Mouse (Mus musculus) forelimb bud, embryonic 11.5 days (tissue): Measurements from ENCODE around the gene Dnaaf1.

Experiments
- DNase-seq: peaks from one replicate; pipeline ENCODE4 v3.0.0-alpha.2; 2012; ENCODE audit warnings: low read depth, low spot score

Dnaaf1 gene

DNA sequence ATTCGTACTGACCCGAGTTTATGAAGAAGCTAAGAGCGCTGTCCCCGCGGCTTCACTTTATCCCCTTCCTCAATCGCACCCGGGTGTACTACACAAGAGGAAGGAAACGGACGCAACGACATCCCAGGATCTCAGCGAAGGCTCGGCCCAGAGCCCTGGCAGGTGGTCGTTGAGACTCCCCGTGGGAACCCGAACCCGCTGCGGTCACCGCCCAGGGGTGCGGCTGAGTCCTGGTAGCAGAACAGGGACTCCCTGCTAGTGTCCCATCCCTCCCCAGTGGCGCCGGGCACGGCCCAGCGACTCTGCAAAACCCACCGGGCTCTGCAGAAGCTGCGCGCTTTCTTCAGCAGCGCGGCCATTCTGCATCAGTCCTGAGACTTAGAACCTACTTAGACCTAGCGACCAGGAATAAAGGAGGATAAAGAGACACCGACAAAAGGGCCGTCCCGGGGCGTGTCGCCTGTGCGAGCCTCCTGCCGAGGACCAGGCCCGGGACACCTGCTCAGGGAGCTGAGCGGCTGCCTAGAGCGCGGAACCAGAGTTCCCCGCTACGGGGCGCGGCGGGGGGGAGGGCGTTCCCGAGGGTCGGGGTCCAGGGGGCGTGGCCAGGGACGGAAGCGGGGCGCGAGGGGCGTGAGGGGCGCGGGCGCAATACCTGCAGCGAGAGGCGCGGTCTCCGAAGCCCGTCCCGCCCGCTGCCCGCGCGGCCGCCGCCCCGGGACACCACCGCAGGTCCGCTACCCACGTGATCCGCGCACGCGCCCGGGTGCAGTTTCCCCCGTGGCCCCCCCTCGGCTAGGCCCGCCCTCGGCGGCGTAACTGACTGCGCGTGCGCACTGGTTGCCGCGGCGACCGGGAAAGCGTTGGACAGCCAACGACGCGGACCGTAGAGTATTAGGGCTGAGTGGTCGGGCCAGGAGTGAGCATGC lies at the start of gene Dnaaf1, which contains the start of gene Hsdl1:
Dnaaf1 (plus strand) TSS at position 799 of the 929 bp plus-strand sequence.
Hsdl1 (minus strand) TSS at position 747 of the 929 bp plus-strand sequence.
- peak; percentile 86 for DNase-seq

DNA sequence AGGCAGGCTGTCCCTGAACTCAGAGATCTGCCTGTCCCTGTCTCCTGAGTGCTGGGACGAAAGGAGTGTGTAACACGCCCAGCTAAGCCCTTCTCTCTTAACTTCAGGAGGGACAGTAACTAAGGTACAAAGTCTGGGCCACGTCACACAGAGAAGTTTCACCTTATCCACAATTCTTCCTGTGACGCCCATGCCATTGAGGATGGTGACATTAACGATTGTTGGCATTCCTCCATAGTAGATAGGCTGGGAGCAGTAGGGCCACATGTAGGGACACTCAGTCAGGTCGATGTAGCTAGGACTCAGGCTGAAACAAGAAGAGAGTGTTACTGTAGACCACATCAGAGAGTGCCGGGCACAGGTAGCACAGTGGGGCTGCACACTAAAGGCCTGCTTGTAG lies 46.3 kb upstream of the Dnaaf1 start:
- no peak for DNase-seq

DNA sequence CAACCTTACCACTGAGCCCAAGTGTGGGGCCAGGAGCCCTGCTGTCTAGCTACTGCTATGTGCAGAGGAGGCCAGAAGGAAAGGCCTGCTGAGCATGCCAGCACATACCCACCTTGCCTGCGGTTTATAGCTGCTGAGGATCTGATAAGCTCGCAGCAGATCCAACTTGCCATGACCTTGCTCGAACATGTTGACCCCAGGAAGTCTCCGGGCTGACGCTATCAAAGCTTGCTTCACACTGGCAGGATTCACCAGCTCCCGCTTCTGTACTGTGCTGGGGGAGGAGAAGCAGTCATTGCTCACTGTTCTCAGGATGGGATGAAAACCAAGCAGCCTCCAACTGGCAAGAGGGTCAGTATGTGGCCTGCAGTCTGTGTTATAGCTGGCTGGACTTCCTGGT lies 44.1 kb upstream of the Dnaaf1 start:
- no peak for DNase-seq

DNA sequence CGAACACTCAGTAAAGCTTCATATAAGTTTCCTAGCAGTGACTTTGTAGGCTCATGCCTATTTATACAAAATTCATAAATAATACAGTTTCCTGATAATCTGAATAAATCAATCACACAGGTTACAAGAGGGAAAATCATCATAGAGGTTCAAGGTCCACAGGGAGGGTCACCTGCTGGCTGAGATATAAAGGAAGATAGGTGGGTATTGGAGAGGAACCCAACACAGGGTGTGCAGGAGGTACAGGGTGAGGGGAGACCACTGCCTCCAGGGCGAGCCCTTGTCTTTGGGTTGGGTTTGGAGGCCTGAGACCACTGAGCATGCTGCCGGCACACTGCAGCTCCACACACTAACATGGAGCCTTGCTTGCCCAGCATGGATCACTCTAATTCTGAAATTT lies 43.6 kb upstream of the Dnaaf1 start:
- no peak for DNase-seq

DNA sequence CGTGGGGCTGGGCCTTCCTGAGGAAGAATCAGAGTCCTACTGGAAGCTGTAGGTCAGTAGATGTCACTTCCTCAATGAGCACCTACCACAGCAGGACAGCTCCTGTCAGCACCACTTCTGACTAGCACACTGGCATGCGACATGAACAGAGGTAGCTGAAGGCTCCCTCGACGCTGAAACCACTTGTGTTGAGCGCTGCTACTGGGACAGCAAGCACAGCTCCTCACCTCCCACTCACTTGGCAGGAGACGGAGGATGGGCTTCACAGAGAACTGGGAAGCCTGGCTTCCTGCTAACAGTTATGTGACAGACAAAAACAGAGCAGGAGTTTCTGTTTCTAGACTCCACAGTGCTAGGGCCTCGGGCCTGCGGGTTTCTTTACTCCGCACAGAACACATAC lies 43.1 kb upstream of the Dnaaf1 start:
- no peak for DNase-seq

DNA sequence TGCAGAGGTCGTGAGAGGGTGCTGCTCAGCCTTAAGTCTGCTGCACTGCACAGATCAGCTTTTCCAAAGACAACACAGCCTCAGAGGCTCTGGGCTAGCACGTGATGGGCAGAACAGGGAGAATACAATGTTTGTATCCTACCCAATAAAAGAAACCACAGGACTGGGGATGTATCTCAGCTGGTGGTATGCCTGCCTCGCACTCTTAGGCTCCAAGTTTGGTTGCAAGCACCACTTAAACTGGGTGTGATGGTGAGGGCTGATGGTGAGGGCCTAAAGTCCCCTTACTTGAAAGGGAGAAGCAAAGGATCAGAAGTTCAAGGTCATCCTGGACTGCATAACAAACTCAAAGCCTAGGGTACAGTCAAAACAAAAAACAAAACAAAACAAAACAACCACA lies 30.4 kb upstream of the Dnaaf1 start:
- DNase-seq: no peak

DNA sequence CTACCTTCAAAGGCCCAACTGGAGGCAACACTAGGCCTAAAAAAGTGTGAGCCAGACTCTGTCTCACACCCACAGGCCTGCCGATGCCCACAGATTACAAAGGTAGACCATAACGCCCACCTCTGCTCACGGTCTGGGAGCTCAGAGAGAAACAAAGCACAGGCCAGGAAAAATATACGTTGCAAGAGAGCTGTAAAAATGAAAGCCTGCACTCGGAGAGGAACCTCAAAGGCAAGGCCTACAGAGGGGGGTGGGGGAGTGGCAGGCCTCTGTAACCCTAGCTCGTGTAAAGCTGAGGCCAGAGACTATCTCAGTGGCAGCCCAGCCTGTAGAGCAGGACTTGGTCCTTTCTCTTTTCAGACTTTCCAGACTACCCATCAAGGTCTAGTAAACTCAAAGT lies 29.9 kb upstream of the Dnaaf1 start:
- DNase-seq: no peak

DNA sequence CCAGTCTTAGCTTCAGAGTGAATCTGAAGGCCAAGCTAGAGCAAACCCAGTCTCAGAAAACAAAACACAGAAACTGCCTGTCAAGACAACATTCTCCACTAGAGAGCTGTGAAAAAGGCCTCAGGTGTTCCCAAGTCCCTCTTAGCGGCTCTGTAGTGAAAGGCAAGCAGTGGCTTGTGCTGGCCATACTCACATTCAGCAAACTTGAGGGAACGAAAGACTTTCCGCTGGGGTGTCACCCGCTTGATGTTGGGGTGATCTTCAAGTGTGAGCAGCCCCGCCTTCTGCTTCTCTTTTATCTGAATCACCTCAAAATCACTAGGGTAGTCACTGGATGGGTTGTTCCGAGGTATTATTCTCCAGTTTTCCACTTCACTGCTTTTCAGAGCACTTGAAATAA lies 29.2 kb upstream of the Dnaaf1 start:
- DNase-seq: no peak

DNA sequence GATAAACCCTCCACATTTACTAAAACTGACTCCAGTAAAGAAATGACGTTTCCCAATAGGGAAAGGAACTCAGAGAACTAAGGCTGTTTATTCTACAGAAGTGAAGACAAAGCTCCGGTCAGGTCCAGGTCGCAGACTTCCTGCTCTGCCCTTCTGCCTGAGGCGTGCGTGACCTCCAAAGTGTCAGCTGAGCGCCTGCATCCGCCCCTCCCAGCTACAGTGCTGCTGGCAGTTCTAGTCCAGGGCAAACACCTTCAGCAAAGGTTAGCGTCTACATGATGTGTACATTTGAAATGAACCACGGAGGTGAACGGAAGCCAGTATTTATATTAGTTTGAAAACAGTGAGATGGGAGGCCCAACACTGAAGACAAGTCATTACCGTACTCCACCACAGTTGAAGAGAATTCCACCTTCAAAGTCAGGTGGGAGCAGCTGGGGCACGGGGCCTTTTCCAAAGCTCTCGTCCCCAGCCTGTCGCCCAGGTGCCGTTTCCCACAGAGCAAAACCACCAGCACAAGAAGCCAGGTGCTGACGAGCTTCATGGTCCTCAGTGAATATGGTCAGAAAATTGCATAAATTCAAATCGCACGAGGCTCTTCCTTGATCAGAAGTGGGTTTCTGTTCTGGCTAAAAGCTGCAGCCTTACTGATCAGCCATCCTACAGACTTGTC lies 27.9 kb upstream of the Dnaaf1 start:
- DNase-seq: no peak

DNA sequence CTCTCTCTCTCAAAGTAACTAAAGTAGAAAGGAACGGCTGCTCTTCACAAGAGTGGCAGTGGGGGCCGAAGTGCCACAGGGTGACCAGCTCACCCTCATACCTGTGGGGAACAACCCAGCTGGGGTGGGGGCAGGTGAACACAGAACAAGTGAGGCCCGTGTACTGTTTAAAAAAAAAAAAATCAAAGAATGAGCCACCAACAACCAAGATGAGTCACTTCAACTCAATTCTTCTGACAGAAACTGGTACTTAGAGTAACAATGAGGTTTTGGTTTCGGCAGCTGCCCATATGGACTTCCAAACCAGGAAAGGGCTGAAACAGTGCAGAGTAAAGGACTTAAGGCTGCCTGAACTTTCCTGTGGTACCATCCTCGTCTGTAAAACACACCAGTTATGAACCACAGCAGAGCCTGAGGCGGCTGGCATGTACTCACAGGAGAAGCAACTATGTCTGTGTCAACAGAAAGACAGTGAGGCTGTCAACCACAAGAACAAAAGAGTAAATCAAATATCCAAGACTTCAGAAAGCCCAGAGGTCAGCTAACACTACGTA lies 26.4 kb upstream of the Dnaaf1 start:
- no peak for DNase-seq

DNA sequence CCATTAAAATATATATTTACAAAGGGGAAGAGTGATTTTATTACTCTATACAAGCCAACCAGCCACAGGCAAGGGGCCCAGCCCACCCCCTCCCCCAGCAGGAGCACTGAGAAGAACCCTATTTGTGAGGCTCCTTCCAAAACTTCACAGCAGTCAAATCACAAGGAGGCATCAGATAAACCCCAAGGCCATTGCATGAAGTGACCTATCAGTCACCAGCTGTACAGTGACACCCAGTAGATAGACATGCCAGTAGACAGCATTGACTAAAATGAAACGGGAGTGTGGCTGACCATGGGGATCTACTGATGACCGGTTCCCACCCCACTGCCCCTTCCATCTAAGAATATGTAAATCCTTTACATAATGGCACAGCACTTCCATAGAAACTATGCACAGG lies 22.1 kb upstream of the Dnaaf1 start:
- no peak for DNase-seq

DNA sequence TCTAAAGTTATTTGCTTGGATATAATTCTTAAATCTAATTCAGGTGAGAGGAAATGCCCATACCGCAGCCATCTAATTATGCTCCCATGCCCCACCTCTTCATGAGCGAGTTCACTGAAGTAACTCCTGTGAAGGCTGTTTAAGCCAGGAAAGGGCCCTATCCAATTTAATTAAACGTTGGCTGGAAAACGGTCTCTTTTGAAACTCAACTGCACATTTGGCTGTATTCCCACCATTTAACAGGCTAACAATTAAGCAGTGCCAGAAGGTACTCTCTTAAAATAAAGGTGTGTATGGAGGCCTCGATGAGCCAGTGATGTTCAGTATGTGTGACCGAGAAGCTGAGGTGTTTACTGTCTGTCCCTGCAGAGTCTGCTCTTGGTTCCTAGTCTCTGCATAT lies 19.2 kb upstream of the Dnaaf1 start:
- no peak for DNase-seq

DNA sequence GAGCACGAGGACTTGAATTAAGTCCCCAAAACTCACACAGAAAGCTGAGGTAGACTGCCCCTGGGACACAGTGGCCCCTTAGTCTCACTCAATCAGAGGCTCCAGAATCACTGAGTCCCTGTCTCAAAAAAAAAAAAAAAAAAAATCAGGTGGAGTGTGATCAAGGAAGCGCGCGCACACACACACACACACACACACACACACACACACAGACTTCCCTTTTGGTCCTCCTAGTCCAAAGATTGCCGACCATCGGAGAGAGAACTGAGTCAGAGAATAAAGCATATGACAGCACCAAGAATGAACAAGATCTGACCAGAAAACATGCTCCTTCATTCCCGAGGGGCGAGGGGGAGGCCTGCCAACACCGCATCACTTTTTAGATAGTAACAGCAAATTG lies 17.9 kb upstream of the Dnaaf1 start:
- DNase-seq: no peak

DNA sequence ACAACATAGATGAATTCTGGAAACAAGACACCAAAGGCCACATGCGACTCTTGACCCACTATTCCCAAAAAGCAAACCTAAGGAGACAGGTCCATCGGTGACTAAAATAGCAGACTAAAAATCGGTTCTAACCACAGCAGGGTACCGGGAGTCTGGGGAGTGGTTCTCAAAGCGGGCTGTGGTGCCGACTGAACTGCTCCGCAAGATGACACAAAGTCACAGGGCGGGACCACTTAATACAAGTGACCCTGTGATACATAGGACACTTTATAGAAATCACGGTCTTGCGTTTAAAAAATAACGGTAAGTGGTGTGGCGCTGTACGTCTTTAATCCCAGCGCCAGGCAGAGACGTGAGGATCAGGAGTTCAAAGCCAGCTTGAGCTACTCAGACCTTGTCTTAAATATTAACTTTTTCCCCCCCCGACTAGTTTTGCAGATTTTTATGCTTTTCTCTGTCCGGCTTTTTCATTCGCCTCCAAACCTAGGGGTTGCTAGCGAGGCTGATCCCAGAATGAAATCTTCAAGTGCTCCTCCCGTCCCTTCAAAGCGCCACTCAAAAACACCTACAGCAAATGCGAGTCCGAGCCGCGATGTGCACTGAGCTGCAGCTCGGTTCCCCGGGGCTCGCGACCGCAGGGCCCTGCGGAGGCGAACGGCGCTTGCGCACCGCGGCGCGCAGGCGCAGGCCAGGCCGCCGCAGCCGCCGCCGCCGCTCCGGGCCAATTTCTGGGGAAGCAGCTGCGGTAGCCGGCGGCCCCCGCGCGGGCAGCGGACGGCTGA lies 17.0 kb upstream of the Dnaaf1 start:
- DNase-seq: peak; percentile 72

DNA sequence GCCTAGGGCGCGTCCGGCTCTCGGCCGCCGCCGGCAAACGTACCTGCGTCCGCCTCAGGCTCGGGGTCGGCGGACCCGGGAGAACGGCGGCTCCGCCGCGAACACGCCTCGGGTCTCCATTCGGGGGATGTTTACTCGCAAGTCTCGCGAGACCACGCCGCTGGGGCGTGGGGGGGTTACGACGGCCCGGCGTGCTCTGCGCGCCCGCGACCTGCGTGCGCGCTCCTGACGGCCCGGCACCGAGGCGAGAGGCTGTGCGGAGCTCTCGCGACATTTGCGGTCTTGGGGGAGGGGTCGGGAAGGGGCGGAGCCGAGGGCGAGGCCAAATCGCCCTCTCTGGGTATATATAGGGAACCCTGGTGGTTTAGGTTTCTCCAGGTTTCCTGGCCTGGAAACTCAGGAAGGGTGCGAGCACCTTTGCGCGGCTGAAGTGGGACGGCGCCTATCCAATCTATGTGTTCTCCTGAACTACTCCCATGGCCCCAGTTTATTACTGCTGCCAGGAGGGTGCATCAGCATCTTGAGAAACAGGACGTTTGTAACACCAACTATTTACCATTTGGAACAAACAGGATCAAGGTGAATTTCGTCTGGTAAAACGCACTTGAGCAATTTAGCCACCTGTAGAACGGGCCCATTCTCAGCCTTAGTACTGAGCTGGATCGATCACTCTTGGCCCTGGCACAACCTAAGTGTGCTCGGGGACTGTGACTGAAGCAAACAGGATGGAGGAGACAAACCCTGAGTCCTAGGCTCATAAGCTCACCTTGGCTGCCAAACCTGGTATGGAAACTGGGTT lies 16.2 kb upstream of the Dnaaf1 start, which contains the start of gene Mbtps1:
Mbtps1 (minus strand) TSS at position 133 of the 799 bp plus-strand sequence.
- DNase-seq: peak; percentile 100

DNA sequence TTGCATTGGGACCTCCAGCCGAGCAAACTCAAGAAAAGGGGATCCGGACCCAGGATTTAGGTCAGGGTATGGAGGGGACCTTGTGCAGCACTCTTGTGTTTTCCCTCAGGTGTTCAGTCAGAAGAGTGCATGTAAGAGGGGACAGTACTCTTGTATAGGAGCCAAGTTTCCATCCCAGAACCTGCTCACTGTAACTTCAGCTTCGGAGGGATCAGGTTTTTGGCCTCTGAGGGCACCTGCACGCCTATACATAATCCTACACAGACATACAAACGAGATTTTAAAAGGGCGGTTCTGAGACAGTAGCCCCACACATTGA lies 15.7 kb upstream of the Dnaaf1 start:
- DNase-seq: no peak

DNA sequence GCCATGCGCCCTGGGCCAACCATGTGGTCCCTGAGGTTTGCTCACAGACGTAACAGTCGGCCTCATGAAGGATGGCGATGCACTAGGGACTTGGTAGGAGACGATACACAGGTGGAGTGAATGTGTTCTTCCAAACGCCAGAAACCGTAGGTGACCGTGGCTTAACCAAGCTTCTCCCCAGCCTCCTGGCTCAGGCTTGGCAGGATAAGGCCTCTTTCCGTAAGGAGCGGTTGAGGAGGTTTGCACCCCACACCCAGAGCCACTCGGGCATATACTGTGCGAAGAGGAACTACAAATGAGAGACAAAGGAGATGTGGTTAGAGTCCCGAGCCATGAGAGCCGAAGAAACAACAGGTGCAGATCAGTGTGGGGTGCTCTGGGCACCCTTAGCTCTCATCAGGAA lies 11.2 kb upstream of the Dnaaf1 start:
- DNase-seq: no peak

DNA sequence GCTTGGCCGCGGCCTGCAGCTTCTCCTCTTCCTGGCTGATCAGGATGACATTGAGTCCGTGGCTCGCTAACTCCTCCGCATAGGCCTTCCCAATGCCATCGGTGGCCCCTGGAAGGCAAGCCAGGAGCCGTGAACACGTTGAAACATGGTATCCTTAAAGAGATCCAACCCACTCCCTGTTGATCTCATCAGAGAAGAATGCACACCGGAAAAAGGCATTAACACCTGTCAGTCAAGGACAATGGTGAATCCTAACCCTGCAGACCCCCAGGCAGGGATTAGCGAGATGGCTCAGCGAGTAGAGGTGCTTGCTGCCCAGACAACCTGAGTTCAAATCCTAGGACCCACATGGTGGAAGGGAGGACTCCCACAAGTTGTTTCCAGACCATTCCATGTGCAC lies 8.7 kb upstream of the Dnaaf1 start:
- DNase-seq: no peak

DNA sequence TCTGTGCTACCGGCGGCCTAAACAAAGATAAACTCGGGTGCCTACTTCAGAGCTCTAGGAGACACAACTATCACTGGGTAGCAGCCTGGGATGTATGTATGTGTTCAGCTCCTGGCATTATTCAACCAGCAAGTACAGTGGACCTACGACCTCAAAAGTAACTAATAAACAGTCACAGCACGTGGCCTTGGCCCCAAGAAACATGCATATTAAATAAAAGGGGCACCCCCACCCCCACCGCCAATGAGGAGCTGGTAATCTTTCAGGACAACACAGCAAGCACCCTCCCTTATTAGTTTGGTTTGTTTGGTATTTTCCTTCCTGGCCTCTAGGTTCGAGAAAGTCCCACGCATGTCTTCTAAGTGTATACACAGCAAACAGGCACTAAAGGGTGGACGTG lies 6.8 kb upstream of the Dnaaf1 start:
- no peak for DNase-seq

DNA sequence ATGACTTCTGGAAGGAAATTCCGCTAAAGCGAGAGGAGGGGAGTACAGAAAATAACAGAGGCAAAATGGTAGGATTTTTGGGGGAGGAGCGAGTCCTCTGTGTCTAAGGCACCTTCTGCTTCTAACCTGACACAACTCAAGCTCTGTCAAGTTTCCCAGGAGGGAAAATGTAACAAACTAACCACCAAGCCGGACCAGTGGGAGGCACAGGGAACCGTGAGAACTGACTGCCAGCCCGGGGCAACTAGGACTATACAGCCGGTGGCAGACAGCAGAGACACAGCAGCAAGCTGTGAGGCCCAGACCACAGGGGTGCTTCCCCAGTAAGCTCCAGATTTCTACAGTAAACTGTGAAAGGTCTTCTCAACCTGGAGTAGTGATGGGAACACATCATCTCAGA lies 6.1 kb upstream of the Dnaaf1 start:
- DNase-seq: no peak

DNA sequence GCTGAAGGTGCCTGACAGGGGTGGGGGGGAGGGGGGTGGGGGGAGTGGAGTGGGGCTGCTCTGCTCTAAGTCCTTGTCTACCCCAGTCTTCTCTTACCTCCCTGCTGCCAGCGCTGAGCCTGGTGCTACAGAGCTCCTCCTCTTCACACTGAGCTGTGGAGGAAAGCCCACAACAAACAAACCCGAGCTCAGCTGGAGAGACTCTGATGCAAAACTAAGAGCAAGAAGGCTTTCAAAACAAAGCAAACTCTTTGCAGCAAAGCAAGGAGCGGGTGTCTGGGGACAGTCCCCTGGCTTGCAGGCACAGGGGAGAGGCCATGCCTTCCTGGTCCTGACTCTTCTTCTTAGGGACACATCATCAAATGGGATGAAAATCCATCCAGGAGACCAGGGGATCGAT lies 5.2 kb upstream of the Dnaaf1 start:
- no peak for DNase-seq
